Mouse (Mus musculus): ENCODE results near the gene BC048562. TPM values are rescaled to one million over a fixed set of nuclear protein-coding genes. Genes with fewer than 3 reads are reported as not detected.

Gene BC048562
- total and polyA plus RNA-seq, 2 experiments from 2014 or later, result not detected

- DNase-seq (no peak), ATAC-seq (no peak)
- H3K9ac ChIP-seq, result no peak within 1 kb of the TSS
- H3K4me2 ChIP-seq (ENCODE audit: low read depth), result no peak within 1 kb of the TSS
- no peak within 1 kb of the TSS for H3K4me3 ChIP-seq (ENCODE audit: low read depth, low read length)
- no peak within 1 kb of the TSS for H3K27ac ChIP-seq (ENCODE audit: low read depth, low read length)
- H3K27me3 ChIP-seq (ENCODE audit: insufficient read depth, low read length), result no peaks in the 10 kb centered on the region
- H3K36me3 ChIP-seq (ENCODE audit: insufficient read depth), result no peaks in the 10 kb centered on the region
- H3K4me1 ChIP-seq (ENCODE audit: insufficient read depth), result no peaks in the 10 kb centered on the region
- TF ChIP-seq CTCF (IDR thresholded peaks at IDR 0.05; ENCODE audit: low read depth), result no peak
- H3K9me3 ChIP-seq (ENCODE audit: low read length), result no peaks in the 10 kb centered on the region
Measured at GRCm38 (mm10) chr9:108428384-108428783, 7.9 kb upstream of the BC048562 start, which contains the start of gene Ccdc36. Gene Ccdc36, minus strand, starts transcription at chr9:108428484.

- Histone ChIP-seq H3K4me3 (ENCODE audit: low read depth, low read length) (no peak overlapping the region), H3K4me2 (ENCODE audit: low read depth) (peak overlapping the region; percentile 43), H3K4me1 (ENCODE audit: insufficient read depth) (no peaks in the 10 kb centered on the region), H3K9me3 (ENCODE audit: low read length) (no peaks in the 10 kb centered on the region), H3K27ac (ENCODE audit: low read depth, low read length) (no peak overlapping the region), H3K36me3 (ENCODE audit: insufficient read depth) (no peaks in the 10 kb centered on the region), H3K9ac (no peak overlapping the region), H3K27me3 (ENCODE audit: insufficient read depth, low read length) (no peaks in the 10 kb centered on the region)
- ATAC-seq (peak; percentile 65), DNase-seq (peak; percentile 47)
- no peak for TF ChIP-seq CTCF (IDR thresholded peaks at IDR 0.05; ENCODE audit: low read depth)
- WGBS, result 54% methylated on average over 32 of the region's 32 CpGs
Measured at GRCm38 (mm10) chr9:108431431-108432067, 4.7 kb upstream of the BC048562 start.

GRCm38 (mm10) chr9:108439176-108439575 is 2.9 kb downstream of the BC048562 start:
- no peak overlapping the region for H3K4me3 ChIP-seq (ENCODE audit: low read depth, low read length)
- ATAC-seq (peak; percentile 77), DNase-seq (peak; percentile 76)
- H3K9me3 ChIP-seq (ENCODE audit: low read length), result no peaks in the 10 kb centered on the region
- no peaks in the 10 kb centered on the region for H3K36me3 ChIP-seq (ENCODE audit: insufficient read depth)
- TF ChIP-seq CTCF (IDR thresholded peaks at IDR 0.05; ENCODE audit: low read depth), result no peak
- 53% methylated on average over 6 of the region's 6 CpGs for WGBS
- H3K27ac ChIP-seq (ENCODE audit: low read depth, low read length), result no peak overlapping the region
- no peaks in the 10 kb centered on the region for H3K27me3 ChIP-seq (ENCODE audit: insufficient read depth, low read length)
- H3K4me1 ChIP-seq (ENCODE audit: insufficient read depth), result peaks cover 9% of the 10 kb centered on the region
- no peak overlapping the region for H3K4me2 ChIP-seq (ENCODE audit: low read depth)
- H3K9ac ChIP-seq, result no peak overlapping the region

- DNase-seq (no peak), ATAC-seq (no peak)
- 63% methylated on average over 5 of the region's 5 CpGs for WGBS
- H3K36me3 ChIP-seq (ENCODE audit: insufficient read depth), result no peaks in the 10 kb centered on the region
- H3K9me3 ChIP-seq (ENCODE audit: low read length), result no peaks in the 10 kb centered on the region
- TF ChIP-seq CTCF (IDR thresholded peaks at IDR 0.05; ENCODE audit: low read depth), result no peak
- H3K27ac ChIP-seq (ENCODE audit: low read depth, low read length), result no peak overlapping the region
- H3K4me3 ChIP-seq (ENCODE audit: low read depth, low read length), result no peak overlapping the region
- no peaks in the 10 kb centered on the region for H3K27me3 ChIP-seq (ENCODE audit: insufficient read depth, low read length)
- H3K9ac ChIP-seq, result no peak overlapping the region
- H3K4me2 ChIP-seq (ENCODE audit: low read depth), result no peak overlapping the region
- H3K4me1 ChIP-seq (ENCODE audit: insufficient read depth), result peaks cover 9% of the 10 kb centered on the region
Measured at GRCm38 (mm10) chr9:108440485-108440884, 4.2 kb downstream of the BC048562 start.

- peak; percentile 89 for ATAC-seq
- Histone ChIP-seq H3K36me3 (ENCODE audit: insufficient read depth) (no peaks in the 10 kb centered on the region), H3K27ac (ENCODE audit: low read depth, low read length) (peak overlapping the region; percentile 54), H3K27me3 (ENCODE audit: insufficient read depth, low read length) (no peaks in the 10 kb centered on the region), H3K9ac (no peak overlapping the region), H3K9me3 (ENCODE audit: low read length) (no peaks in the 10 kb centered on the region), H3K4me2 (ENCODE audit: low read depth) (no peak overlapping the region), H3K4me1 (ENCODE audit: insufficient read depth) (peaks cover 9% of the 10 kb centered on the region), H3K4me3 (ENCODE audit: low read depth, low read length) (no peak overlapping the region)
- 49% methylated on average over 11 of the region's 11 CpGs for WGBS
- no peak for TF ChIP-seq CTCF (IDR thresholded peaks at IDR 0.05; ENCODE audit: low read depth)
- peak; percentile 90 for DNase-seq
Measured at GRCm38 (mm10) chr9:108441236-108441919, 5.1 kb downstream of the BC048562 start.

GRCm38 (mm10) chr9:108445125-108445524 is 8.8 kb downstream of the BC048562 start:
- H3K36me3 ChIP-seq (ENCODE audit: insufficient read depth), result peaks cover 6% of the 10 kb centered on the region; the same call in 1 of the 2 replicates
- TF ChIP-seq CTCF (IDR thresholded peaks at IDR 0.05; ENCODE audit: low read depth), result no peak
- no peak overlapping the region for H3K4me3 ChIP-seq (ENCODE audit: low read depth, low read length)
- no peaks in the 10 kb centered on the region for H3K27me3 ChIP-seq (ENCODE audit: insufficient read depth, low read length)
- ATAC-seq (no peak), DNase-seq (no peak)
- no peak overlapping the region for H3K9ac ChIP-seq
- H3K27ac ChIP-seq (ENCODE audit: low read depth, low read length), result no peak overlapping the region
- 75% methylated on average over 9 of the region's 9 CpGs for WGBS
- no peaks in the 10 kb centered on the region for H3K9me3 ChIP-seq (ENCODE audit: low read length)
- H3K4me2 ChIP-seq (ENCODE audit: low read depth), result no peak overlapping the region
- peaks cover 19% of the 10 kb centered on the region for H3K4me1 ChIP-seq (ENCODE audit: insufficient read depth)

- Histone ChIP-seq H3K9ac (peak overlapping the region; percentile 39), H3K27me3 (ENCODE audit: insufficient read depth, low read length) (no peaks in the 10 kb centered on the region), H3K9me3 (ENCODE audit: low read length) (no peaks in the 10 kb centered on the region), H3K4me3 (ENCODE audit: low read depth, low read length) (peak overlapping the region; percentile 22), H3K27ac (ENCODE audit: low read depth, low read length) (peak overlapping the region; percentile 82), H3K4me1 (ENCODE audit: insufficient read depth) (peaks cover 32% of the 10 kb centered on the region), H3K36me3 (ENCODE audit: insufficient read depth) (peaks cover 6% of the 10 kb centered on the region; the same call in 1 of the 2 replicates), H3K4me2 (ENCODE audit: low read depth) (peak overlapping the region; percentile 78)
- peak; percentile 74 for DNase-seq
- ATAC-seq, result peak; percentile 53
- TF ChIP-seq CTCF (IDR thresholded peaks at IDR 0.05; ENCODE audit: low read depth), result no peak
- 7% methylated on average over 4 of the region's 4 CpGs for WGBS
Measured at GRCm38 (mm10) chr9:108449860-108450259, 13.6 kb downstream of the BC048562 start.

Measured in forebrain, postnatal 0 days (tissue).